Mouse (Mus musculus) MN1 (cell line): ENCODE measurements around the gene 2210407C18Rik.

Source experiments
- DNase-seq: peaks from one replicate; pipeline ENCODE4 v3.0.0-alpha.2; 2016; ENCODE audit warnings: low spot score

Gene 2210407C18Rik

GRCm38 (mm10) chr11:58602062-58602461, 13.8 kb downstream of the 2210407C18Rik start:
- DNase-seq, result no peak

- no peak for DNase-seq
Observed at GRCm38 (mm10) chr11:58597837-58598236, 18.0 kb downstream of the 2210407C18Rik start.

- no peak for DNase-seq
Observed at GRCm38 (mm10) chr11:58594814-58595213, 21.1 kb downstream of the 2210407C18Rik start, which contains the start of gene Olfr324. TSS of gene Olfr324 (plus strand) at chr11:58595114.

- DNase-seq, result no peak
Observed at GRCm38 (mm10) chr11:58588620-58589250, 27.1 kb downstream of the 2210407C18Rik start.

GRCm38 (mm10) chr11:58587898-58588348, 28.0 kb downstream of the 2210407C18Rik start:
- DNase-seq, result peak; percentile 41

GRCm38 (mm10) chr11:58578636-58579035, 37.2 kb downstream of the 2210407C18Rik start:
- DNase-seq, result no peak

GRCm38 (mm10) chr11:58577430-58577829, 38.4 kb downstream of the 2210407C18Rik start, which contains the start of gene Olfr325:
TSS of gene Olfr325 (plus strand) at chr11:58577730.
- no peak for DNase-seq

- DNase-seq, result no peak
Observed at GRCm38 (mm10) chr11:58570405-58570804, 45.5 kb downstream of the 2210407C18Rik start, which contains the start of gene Olfr224. TSS of gene Olfr224 (minus strand) at chr11:58570553.
